Mouse (Mus musculus) lung, postnatal 10 days (tissue): ENCODE data around the gene Kmo.

Source experiments
- DNase-seq: peaks from one replicate; pipeline ENCODE4 v3.0.0; 2021

Kmo gene

DNA sequence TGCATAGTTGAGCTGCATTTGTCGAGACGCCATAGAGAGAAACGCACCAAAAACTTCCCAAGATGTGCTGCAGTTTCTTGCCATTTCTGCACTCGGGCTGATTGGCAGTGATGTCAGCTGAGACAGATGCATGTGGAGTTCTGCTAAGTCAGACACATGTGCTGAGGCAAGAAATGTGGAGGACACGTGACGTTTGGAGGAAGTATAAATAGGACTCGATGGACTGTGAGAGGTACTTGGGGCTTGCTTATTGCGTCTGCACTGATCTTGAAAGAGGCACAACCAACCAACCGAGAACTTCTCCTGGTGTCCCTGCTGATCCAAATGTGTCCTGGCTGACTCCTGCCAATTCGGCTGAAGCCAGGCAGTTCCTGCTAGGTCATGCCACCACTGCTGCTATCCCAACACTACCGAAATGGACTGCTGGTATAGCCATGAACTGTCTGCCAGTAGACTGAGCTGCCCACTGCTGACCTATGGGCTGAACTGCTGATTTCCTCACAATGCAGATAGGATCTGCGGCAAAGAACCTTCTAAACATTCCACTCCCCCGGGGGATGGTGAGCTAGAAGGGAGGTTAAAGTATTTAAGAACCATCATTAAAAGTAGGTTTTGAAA, at the start of gene Kmo:
Gene Kmo (plus strand): TSS at position 568 of the 618 bp plus-strand sequence.
- DNase-seq = no peak

DNA sequence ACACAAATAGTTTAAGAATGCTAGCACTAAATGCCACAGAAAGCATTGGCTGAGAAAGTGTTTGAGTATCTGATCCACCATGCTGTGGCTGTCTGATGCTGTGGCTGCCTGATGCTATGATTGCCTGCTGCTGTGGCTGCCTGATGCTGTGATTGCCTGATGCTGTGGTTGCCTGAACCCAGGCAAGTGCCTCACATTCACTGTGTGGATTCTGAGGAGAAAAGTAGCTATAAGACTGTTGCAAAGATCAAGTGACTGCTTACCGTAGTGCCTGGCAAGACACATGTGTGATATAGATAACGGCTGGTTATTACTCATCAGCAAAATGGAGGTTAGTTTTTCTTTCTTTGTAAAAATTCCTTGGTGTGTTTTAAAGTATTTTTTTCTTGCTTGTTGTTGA, 46.1 kb upstream of the Kmo start:
- no peak for DNase-seq

DNA sequence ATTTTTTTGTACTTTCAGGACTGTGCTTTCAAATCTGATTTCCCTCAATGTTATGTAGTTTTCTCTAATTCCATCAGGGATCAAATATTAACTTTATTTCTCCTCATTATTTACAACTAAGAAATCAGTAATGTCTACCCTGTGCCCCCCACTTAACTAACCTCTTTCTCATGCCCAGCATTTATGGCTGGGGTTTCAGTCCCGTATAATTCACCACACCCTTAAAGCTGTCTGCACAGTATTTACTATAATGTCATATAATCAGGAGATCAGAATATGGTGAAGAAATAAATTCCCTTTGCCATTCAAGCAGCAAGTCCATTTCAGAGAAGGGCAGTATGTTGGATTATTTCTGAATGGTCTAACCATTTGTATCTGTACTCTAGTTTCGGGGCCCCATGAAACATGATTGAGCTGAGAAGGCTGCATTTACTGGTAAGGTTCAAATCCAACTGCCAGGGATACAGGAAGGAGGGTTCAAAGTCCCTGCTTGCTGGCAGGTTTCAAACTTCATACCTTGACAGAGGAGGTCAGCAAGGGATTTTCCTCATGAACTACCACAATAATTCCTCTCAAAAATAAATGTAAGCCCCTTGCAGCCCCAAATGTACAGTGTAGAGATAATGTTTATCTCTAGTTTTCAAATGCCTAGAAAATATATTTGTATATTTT, 41.6 kb upstream of the Kmo start:
- DNase-seq = no peak

DNA sequence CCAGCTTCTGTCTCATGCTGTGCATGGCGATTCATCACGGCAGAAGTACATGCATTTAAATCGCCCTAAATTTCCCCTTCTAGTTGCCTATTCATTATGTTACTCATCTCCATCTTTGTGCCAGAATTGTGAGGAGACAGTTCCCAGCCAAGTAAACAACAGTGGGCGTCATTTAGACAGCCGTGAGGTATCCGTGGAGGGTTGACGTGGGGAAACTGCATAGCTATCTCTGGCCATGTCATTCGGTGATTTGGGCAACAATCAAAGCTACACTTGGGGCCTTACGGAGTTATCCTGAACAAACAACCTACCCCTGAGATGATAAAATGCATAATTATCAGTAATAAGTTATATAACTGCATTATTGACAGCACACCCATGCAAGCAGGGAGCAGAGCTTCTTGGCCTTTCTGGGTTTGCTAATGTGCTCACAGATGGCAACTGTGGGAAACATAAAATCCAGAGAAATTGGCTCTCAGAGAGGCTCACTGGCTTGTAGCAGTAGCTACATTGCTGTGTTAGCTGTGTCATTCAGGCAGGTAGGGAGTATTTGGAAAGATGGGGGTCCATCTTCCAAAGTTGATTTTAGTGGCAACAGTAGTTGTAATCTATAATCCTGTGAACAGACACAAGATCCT, 40.5 kb upstream of the Kmo start:
- DNase-seq = no peak

DNA sequence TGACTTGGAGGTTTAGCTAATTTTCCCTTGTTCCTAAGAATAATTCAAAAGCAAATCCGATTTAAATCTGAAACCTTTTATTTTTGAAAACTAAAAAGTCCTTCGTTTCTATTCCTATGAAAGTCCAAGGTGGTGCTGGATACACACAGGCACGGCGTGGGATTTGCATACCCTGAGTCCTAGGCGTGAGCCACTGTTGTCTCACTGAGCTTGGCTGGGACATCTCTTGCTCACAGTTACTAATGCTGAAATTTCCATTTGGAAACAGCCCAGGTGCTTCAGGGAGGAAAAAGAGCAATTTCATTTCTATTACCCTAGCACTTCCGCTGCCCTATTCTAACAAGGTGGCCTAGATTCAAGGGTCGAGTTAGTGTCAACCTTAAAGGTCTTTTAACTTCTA, 39.8 kb upstream of the Kmo start:
- DNase-seq = no peak

DNA sequence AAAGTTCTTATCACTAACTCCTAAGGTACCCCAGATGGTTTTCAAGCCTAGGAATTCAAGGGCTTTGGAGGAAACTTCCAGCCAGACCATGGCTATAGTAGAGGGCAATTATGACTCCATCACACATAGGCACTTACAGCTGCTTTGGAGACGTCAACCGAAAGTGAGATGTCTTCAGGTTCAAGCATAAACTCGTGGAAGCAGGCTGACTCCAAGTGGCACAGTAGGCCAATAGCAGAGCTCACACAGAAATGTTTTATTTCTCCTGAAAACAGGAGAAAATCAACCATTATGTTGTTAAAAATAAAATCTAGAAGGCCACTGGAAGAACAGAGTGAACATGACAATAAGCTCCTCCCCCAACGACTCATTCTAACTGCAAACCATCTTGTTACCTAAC, 37.4 kb upstream of the Kmo start:
- DNase-seq = no peak

DNA sequence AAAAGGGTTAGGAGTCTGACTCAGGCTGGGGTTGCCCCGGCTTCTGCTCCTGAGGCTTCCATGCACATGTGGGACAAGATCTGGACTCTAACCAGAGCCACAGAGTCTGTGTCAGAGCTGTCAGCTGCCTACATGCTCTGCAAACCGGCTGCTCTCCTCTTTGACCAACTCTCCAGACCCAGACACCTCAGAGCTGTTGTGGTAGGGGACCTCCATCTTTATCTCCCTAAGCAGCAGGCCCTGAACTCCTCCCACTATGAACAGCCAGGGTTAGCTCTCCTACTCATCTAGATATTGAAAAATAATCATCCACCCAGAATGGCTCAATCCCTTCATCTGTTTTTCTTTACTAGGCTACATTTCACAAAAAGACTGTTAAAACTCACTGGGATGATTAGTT, 34.9 kb upstream of the Kmo start:
- DNase-seq = no peak

DNA sequence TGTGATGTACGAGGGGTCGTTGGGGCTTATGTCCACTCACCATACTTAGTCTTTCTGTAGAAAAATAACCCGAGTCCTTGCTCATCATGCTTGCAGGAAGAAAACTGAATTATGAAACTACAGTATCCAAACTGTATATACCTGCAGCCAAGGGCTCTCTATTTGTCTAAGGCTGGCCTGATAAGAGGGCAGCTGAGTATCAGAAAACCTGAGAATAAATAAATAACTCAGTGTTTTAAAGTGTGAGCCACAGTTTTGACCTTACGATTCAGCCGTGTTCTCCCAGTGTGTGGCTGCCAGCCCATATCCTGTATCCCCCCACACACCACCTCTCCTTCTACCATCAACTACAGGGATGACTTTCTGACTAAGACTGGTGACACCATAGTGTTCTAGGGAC, 33.5 kb upstream of the Kmo start:
- DNase-seq = no peak

DNA sequence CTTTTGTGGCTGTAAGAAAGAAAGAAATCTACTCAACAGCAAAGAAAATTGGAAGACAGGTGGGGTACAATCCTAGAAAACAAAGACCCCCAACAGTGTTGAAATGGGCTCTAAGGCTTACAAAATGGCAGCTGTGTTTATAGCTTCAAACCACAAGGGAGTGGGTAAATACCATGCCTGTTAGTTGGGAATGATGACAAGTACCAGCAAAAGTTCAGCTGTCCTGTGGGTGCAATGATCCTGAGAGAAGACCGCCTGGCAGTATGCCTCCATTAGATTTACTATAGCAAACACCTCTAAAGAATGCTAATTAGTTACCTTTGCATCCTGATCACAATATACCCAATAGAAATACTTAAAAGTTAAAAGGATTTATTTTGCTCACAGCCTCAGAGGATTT, 27.3 kb upstream of the Kmo start:
- DNase-seq = no peak

DNA sequence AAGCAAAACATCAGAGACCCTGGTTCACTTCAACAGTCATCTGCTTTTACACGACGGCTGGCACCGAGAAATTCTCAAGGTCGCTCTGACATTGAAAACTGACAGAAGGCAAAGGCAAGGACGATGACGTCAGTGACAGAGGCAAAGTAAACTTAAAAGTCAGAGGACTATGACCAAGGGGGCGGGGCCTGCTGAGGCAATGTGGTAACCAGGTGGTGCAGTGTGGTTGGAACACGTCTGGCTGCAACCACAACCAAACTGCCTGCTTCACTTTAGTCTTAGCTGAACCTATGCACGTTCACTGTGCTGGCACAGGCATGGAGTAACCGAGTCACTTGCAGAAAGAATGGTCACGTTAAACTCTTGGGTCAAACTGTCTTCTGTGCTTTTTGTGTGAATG, 17.9 kb upstream of the Kmo start:
- no peak for DNase-seq

DNA sequence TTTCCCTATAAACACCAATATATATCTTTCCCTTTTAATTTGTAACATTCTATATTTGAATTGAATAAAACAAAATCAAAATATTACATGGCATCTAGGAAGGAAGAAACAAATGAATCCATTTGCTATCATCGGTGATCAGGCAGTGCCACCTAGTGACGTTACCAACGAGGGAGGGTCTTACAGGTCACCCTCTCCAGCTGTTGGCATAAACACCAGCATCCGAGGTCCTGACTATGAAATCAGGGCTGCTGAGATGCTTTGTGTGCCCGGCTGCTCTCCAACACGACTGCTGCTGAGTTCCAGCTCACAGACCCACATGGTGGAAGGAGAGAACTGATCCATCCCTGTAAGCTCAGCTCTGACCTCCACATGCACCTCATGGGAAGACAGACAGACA, 16.8 kb upstream of the Kmo start:
- no peak for DNase-seq

DNA sequence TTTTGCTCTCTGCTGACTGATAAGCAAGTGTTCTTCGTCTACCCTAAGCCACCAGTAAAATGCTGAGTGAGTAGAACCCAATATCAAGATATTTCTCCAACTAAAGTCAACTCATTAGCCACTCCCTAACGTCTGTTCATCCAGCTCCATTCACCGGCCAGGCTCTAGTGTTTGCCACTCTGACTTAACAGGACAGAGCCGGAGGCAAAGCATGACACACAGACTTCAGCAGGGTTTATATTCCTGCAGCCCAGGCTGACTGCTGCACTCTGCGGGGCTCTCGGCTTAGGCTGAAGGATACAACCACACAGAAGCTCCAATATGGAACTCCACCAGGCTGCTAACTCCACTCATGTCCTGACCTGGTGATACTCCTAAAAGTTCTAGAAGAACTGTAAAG, 12.9 kb upstream of the Kmo start:
- DNase-seq = no peak

DNA sequence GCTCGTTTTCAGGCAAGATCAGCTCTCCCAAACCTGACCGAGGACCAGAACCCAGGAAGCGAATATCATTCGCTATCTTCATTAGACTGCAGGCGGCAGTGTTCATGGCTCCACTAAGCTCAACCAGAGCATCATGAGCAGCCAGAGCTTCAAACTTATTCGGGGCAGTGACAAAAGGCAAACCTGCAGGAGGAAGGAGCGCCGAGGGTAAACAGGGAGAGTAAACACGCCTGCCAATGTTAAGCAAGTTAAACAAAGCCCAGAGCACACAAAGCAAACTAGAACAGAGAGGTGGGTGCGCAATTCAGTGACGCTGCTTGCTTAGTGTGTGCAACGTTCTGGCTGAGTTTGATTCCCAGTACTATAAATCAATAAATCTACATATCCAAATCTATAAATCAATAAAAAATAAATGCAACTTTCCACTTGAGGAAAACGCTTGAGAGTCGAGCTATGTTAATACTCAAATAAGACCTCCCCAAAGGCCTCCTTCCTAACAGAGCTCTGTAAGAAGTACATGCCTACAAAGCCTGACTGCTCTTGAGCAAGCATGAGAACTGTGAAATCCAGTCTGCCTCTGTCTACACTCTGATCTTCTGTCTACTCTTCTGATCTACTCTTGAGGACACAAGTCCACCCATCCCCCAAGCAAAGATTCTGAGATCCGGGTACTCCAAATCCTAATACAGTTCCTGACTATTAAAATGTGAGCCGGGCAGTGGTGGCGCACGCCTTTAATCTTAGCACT, 12.2 kb upstream of the Kmo start:
- no peak for DNase-seq

DNA sequence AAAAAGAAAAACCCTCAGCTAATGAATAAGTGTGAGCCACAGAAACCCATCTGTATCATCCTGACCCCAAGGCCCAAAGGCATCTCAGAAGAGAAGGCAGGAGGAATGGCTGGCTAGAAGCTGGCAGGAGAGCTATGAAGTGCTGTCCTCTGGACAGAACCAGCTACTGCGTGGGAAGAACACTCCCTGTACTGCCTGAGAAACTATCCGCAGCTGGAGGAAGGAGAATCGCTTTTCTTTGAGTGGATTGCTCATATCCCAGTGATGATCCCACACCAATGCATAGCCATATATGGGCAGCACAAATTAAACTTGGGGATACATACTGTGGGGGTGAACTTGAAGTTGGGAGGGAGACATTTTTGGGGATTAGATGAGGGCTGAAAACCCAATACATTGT, 11.5 kb upstream of the Kmo start:
- no peak for DNase-seq

DNA sequence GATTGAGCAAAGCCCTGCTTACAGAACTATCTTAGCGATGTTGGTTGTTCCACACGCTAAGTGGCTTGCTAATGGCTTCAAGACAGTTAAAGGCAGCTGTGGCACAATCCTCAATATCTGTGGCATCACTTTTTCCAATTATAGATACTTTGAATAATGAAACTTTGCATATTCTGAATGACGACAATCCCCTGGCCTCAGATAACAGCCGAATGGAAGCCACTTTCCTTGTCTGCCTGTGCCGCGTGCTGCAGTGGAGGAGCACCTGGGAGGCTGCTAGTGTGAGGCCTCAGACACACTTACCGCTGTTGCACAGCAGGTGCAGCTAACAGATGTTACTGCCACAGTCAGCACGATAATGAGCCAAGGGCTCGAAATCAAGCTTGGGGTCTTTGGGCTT, 5.2 kb upstream of the Kmo start:
- DNase-seq = no peak

DNA sequence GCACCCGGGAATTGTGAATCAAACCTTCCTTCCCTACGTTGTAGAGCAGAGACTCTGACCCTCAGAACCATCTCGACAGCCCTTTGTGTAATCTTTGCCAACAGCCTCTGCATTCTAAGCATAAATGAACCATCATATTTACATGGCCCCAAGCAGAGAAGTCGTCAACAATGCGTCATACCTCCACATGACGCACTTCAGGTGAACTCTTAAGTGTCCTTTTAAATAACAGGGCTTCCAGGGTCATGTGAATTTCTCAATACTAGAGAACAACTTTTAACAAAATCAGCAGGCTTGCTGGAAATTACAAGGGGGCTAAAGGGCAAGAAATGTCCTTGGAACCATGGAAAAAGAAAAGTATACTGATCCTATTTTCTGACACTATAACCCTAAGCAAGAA, 3.5 kb downstream of the Kmo start:
- no peak for DNase-seq

DNA sequence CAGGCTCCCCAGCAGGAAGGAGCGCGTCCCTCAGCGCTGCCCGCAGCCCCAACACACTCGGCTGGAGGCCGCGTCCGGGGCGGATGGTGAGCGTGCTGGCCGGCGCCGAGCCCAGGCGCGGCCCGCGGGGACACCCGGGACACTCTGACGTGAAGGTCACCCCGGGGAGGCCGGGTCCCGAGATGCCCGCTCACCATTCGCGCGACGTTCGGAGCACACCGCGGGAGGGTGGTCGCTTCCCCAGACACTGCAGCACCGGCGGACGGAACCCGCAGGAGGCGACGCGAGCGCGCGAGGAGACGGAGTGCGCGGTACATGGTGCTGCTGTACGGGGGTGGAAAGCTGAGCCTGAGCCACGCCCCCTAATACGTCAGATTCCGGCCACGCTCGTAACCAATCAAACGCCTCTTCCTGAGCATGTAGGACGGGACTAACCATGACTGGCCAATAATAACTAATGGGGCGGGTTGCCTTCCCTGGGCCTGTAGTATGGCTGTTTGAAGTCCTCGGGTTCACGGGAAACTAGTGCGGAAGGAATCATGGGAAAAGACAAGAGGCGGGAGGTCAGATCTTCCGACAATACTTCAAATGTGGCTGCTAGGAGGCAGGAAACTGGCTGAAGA, 5.2 kb downstream of the Kmo start, which contains the start of gene Fh1:
Gene Fh1 (minus strand): TSS at position 379 of the 623 bp plus-strand sequence.
- peak; percentile 97 for DNase-seq

DNA sequence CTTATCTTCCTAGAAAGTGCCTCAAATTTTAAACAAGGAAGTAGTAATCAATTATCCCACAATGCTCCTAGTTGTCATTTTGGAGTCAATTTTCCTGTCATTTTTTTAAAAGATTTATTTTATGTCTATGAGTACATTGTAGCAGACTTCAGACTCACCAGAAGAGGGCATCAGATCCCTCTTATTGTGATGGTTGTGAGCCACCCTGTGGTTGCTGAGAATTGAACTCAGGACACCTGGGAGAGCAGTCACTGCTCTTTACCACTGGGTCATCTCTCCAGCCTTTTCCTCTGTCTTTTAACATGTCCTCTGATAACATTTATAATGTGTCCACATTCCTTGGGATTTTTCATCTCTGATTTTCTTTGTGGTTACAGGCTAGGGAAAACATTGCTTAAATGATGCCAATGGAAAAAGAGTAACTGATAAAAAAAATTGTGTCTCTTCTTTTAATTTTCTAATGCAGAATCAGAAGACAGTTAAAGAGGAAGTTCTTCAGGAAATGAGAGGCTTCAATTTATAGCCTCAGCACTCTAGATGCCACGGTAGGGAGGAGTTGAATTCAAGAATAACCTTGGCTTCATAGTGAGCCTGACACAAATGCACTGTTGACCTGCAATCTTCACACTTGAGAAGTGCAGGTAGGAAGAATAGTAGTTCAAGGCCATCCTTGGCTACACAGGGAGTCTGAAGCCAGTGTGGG, 6.0 kb downstream of the Kmo start:
- peak; percentile 35 for DNase-seq

DNA sequence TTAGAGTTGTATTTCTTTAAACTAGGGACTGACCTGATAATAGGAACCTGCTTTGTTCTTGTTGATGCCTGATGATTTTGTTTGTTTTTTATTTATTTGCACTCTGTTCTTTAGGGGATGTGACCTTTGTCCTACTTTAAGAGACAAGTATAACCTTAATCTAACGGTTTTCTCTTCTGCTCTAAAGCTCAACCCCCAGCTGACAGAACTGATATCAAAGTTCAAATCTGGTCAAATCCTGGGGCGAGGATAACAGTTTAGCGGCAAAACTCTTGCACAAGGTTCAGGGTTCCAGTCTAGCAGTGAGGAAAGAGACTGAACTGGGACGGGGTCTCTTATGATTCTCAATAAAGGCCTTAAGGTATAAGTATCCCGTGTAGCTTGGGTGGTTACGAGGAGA, 9.1 kb downstream of the Kmo start:
- DNase-seq = no peak

DNA sequence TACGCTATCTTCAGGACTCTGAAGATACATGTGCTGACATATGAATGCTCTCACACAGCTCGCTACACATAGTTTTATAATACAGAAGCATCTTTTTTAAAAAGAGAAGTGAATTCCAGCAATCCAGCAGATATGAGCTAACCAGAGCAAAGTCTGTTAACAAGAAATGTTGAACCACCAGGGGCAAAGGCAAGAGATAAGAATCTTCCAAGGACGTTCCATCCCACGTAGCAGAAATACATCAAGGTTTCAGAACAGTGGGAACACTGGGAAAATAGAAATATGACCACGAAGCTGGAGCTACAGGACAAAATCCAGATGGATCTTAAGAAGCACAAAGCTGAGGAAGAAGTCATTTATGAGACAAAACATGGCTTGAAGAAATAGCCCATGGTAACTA, 10.2 kb downstream of the Kmo start:
- no peak for DNase-seq

DNA sequence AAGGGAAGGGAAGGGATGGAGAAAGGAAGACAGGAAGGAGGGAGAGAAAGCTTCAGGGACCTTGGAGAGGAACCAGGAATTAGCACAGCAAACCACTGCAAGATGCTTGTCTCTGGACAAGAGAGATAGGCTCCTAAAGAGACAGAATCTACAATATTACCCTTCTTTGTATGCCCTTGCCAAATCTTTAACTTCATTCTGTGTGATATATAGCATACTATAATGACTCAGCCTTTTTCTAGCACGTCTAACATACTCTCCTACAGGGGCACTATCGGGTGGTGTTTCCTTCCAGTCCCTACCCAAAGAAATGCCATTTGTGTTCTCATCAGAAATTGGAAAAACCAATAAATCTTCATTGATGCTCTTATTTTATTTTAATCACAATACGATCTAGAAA, 10.9 kb downstream of the Kmo start:
- no peak for DNase-seq

DNA sequence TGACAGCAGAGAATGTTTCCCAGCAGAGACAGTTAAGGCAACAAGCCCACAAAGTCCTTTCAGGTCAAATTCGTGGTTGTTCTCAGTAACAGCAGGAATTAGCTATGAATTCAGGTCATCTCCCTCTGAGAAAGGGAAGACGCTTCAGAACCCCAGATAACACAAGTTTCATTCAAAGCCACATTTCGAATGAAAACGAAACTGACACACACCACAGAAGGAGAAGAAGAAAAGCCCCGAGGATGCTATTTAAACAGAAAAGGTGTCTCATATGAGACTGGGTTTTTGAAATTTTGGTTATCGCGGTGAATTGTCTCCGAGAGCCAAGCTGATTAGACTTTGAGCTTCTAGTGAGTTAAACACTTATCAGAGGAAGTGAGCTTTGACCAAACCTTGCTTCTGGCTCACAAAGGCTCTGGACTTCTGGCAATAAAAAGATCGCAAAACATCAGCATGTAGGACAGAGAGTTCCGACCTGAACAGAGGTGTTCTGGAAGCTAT, 11.6 kb downstream of the Kmo start:
- DNase-seq = no peak

DNA sequence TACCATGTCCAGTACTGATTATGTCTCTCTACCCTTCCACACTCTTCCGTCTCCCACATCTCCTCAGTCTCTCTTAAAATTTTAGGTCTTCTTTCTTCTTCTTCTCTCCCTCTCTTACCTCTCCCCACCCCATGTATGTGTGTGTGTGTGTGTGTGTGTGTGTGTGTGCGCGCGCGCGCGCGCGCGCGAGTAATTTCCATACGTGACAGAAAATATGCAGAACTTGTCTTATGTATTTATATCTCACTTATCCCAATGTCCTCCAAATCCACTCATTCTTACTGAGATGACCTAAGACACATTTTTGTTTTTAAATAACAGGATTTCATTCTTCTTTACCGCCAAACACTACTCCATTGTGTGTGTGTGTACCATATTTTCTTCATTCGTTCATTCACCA, 12.3 kb downstream of the Kmo start:
- no peak for DNase-seq
